Mouse (Mus musculus) heart, embryonic 16.5 days (tissue): Measurements from ENCODE around the gene Lpar3. TPM values are rescaled to one million over a fixed set of nuclear protein-coding genes. Genes with fewer than 3 reads are reported as not detected.
A peak's percentile ranks its signal among the peaks of the same experiment; 100 is the strongest.

ENCODE experiments used
- ATAC-seq: fragments of 200-750 bp; cut with Nextera tagmentation; replicated peaks from 2 replicates; pipeline ENCODE4 v1.8.0; 2017; ENCODE audit warnings: moderate number of reproducible peaks; ENCODE audit not compliant: insufficient read depth, low FRiP score; ENCODE audit errors: extremely low read depth
- H3K27ac ChIP-seq: fragments of 300-500 bp; sonication (generic); 2 replicates; pipeline ENCODE4 v1.5.1; 2014; ENCODE audit warnings: mild to moderate bottlenecking, low read length, control low read depth, moderate library complexity
- H3K27me3 ChIP-seq: fragments of 300-500 bp; sonication (generic); 2 replicates; pipeline ENCODE4 v1.6.1; 2014; ENCODE audit warnings: low read length, mixed read lengths; ENCODE audit not compliant: control insufficient read depth, insufficient read depth
- H3K36me3 ChIP-seq: fragments of 300-500 bp; sonication (generic); 2 replicates; pipeline ENCODE4 v1.6.1; 2014; ENCODE audit not compliant: control insufficient read depth, insufficient read depth
- H3K4me1 ChIP-seq: fragments of 300-500 bp; sonication (generic); 2 replicates; pipeline ENCODE4 v1.6.1; 2014; ENCODE audit warnings: low read length, mixed read lengths; ENCODE audit not compliant: control insufficient read depth, insufficient read depth
- H3K4me2 ChIP-seq: fragments of 300-500 bp; sonication (generic); 2 replicates; pipeline ENCODE4 v1.6.1; 2014; ENCODE audit warnings: low read depth, mild to moderate bottlenecking, control low read depth, low read length
- H3K4me3 ChIP-seq: fragments of 300-500 bp; sonication (generic); 2 replicates; pipeline ENCODE4 v1.5.1; 2014; ENCODE audit warnings: mild to moderate bottlenecking, control low read depth, low read length
- H3K9ac ChIP-seq: fragments of 300-500 bp; sonication (generic); 2 replicates; pipeline ENCODE4 v1.6.1; 2014; ENCODE audit warnings: low read length, control low read depth
- H3K9me3 ChIP-seq: fragments of 300-500 bp; sonication (generic); replicated peaks from 2 replicates; pipeline ENCODE4 v1.6.1; 2016; ENCODE audit warnings: low read length; ENCODE audit not compliant: control insufficient read depth
- WGBS: fragments of 180-500 bp; shearing (Covaris S2); extraction: QIAGEN DNeasy Blood & Tissue Kit; methylation state at CpG from one replicate; pipeline ENCODE4 v1.1.7; 2014; 5-methylcytosine and 5-hydroxymethylcytosine counted together
- polyA plus RNA-seq: library from polyadenylated mRNA; unstranded; fragments of >200 nt; fragmentation: Nextera tagmentation; extraction: Ambion mirVana; gene quantifications from 2 replicates; pipeline ENCODE4 v1.2.1, GENCODE M21; 2015

Gene Lpar3
- polyA plus RNA-seq, 1 experiment from 2014 or later: 36.0 TPM

- no peak overlapping the region for H3K9ac ChIP-seq
- H3K27ac ChIP-seq: peak overlapping the region; percentile 92
- ATAC-seq: no peak
- H3K9me3 ChIP-seq: no peaks in the 10 kb centered on the region
- no peaks in the 10 kb centered on the region for H3K36me3 ChIP-seq
- H3K4me3 ChIP-seq: no peak overlapping the region
- no peaks in the 10 kb centered on the region for H3K27me3 ChIP-seq
- H3K4me2 ChIP-seq: no peak overlapping the region
- peaks cover 54% of the 10 kb centered on the region for H3K4me1 ChIP-seq
- 61% methylated on average over 11 of the region's 11 CpGs for WGBS
Observed at GRCm38 (mm10) chr3:146277456-146277855, 56.7 kb downstream of the Lpar3 start.

GRCm38 (mm10) chr3:146278195-146279140 is 57.7 kb downstream of the Lpar3 start:
- peak overlapping the region; percentile 48 for H3K9ac ChIP-seq
- peak overlapping the region; percentile 32 for H3K4me2 ChIP-seq
- H3K36me3 ChIP-seq: no peaks in the 10 kb centered on the region
- H3K27me3 ChIP-seq: no peaks in the 10 kb centered on the region
- peaks cover 56% of the 10 kb centered on the region for H3K4me1 ChIP-seq
- H3K4me3 ChIP-seq: no peak overlapping the region
- ATAC-seq: peak; percentile 96
- H3K9me3 ChIP-seq: no peaks in the 10 kb centered on the region
- WGBS: 39% methylated on average over 13 of the region's 13 CpGs
- peak overlapping the region; percentile 92 for H3K27ac ChIP-seq

- Histone ChIP-seq H3K27me3 (no peaks in the 10 kb centered on the region), H3K27ac (peak overlapping the region; percentile 41), H3K36me3 (peaks cover 4% of the 10 kb centered on the region; the same call in 1 of the 2 replicates), H3K9me3 (no peaks in the 10 kb centered on the region), H3K9ac (no peak overlapping the region), H3K4me1 (peaks cover 40% of the 10 kb centered on the region), H3K4me3 (no peak overlapping the region), H3K4me2 (no peak overlapping the region)
- 33% methylated on average over 3 of the region's 3 CpGs for WGBS
- no peak for ATAC-seq
Observed at GRCm38 (mm10) chr3:146283732-146284361, 63.1 kb downstream of the Lpar3 start.

GRCm38 (mm10) chr3:146286118-146286517 is 65.4 kb downstream of the Lpar3 start:
- peak overlapping the region; percentile 2; the same call in 1 of the 2 replicates for H3K27ac ChIP-seq
- 45% methylated on average over 4 of the region's 4 CpGs for WGBS
- no peak for ATAC-seq

GRCm38 (mm10) chr3:146291928-146292327 is 71.2 kb downstream of the Lpar3 start:
- Histone ChIP-seq H3K9ac (no peak overlapping the region), H3K4me2 (no peak overlapping the region), H3K36me3 (peaks cover 4% of the 10 kb centered on the region; the same call in 1 of the 2 replicates), H3K27ac (no peak overlapping the region), H3K9me3 (no peaks in the 10 kb centered on the region), H3K4me1 (peaks cover 2% of the 10 kb centered on the region), H3K4me3 (no peak overlapping the region), H3K27me3 (no peaks in the 10 kb centered on the region)
- 61% methylated on average over 3 of the region's 3 CpGs for WGBS
- ATAC-seq: no peak

More at GRCm38 (mm10) chr3:146286118-146286517, 65.4 kb downstream of the Lpar3 start:
- no peak overlapping the region for H3K4me3 ChIP-seq
- peaks cover 25% of the 10 kb centered on the region for H3K4me1 ChIP-seq
- H3K27me3 ChIP-seq: no peaks in the 10 kb centered on the region
- no peaks in the 10 kb centered on the region for H3K9me3 ChIP-seq
- no peak overlapping the region for H3K9ac ChIP-seq
- H3K36me3 ChIP-seq: peaks cover 4% of the 10 kb centered on the region; the same call in 1 of the 2 replicates
- no peak overlapping the region for H3K4me2 ChIP-seq

GRCm38 (mm10) chr3:146292515-146292914 is 71.8 kb downstream of the Lpar3 start:
- Histone ChIP-seq H3K4me1 (no peaks in the 10 kb centered on the region), H3K27me3 (no peaks in the 10 kb centered on the region), H3K9me3 (no peaks in the 10 kb centered on the region), H3K4me2 (no peak overlapping the region), H3K4me3 (no peak overlapping the region), H3K27ac (no peak overlapping the region), H3K9ac (no peak overlapping the region), H3K36me3 (peaks cover 4% of the 10 kb centered on the region; the same call in 1 of the 2 replicates)
- ATAC-seq: no peak
- WGBS: 84% methylated on average over 5 of the region's 5 CpGs

GRCm38 (mm10) chr3:146302451-146302850 is 81.7 kb downstream of the Lpar3 start:
- Histone ChIP-seq H3K4me1 (0 out of 2 replicates have a peak, but pooled peaks cover under 1% of the 10 kb centered on the region), H3K27me3 (no peaks in the 10 kb centered on the region), H3K27ac (no peak overlapping the region), H3K4me2 (no peak overlapping the region), H3K9me3 (no peaks in the 10 kb centered on the region), H3K36me3 (no peaks in the 10 kb centered on the region), H3K9ac (no peak overlapping the region), H3K4me3 (no peak overlapping the region)
- WGBS: 82% methylated on average over 3 of the region's 3 CpGs
- no peak for ATAC-seq

- H3K27ac ChIP-seq: no peak overlapping the region
- no peak overlapping the region for H3K4me2 ChIP-seq
- no peaks in the 10 kb centered on the region for H3K36me3 ChIP-seq
- no peak overlapping the region for H3K9ac ChIP-seq
- H3K27me3 ChIP-seq: no peaks in the 10 kb centered on the region
- 83% methylated on average over 5 of the region's 5 CpGs for WGBS
- 0 out of 2 replicates have a peak, but pooled peaks cover 2% of the 10 kb centered on the region for H3K4me1 ChIP-seq
- H3K9me3 ChIP-seq: no peaks in the 10 kb centered on the region
- no peak for ATAC-seq
- no peak overlapping the region for H3K4me3 ChIP-seq
Observed at GRCm38 (mm10) chr3:146303194-146303593, 82.4 kb downstream of the Lpar3 start.
